Mouse (Mus musculus) colon, adult 2 months (tissue): ENCODE data around the gene Syt7. TPM values are rescaled to one million over a fixed set of nuclear protein-coding genes. Genes with fewer than 3 reads are reported as not detected.

Experiments
- polyA plus RNA-seq: library from polyadenylated mRNA; depleted of rRNA; stranded (reverse); fragments of >200 nt; gene quantifications from 2 replicates; pipeline ENCODE4 v1.2.3, GENCODE M21; 2012; rRNA removed

The Syt7 gene
- polyA plus RNA-seq, result 25.4 and 29.9 TPM in 2 replicates

GRCm38 (mm10) chr19:10388615-10389313 is at the start of gene Syt7:
TSS of gene Syt7 (plus strand) at chr19:10389090.

GRCm38 (mm10) chr19:10456752-10457483 is 68.0 kb downstream of the Syt7 start, which contains the start of gene Lrrc10b:
TSS of gene Lrrc10b (minus strand) at chr19:10457473.

DNA sequence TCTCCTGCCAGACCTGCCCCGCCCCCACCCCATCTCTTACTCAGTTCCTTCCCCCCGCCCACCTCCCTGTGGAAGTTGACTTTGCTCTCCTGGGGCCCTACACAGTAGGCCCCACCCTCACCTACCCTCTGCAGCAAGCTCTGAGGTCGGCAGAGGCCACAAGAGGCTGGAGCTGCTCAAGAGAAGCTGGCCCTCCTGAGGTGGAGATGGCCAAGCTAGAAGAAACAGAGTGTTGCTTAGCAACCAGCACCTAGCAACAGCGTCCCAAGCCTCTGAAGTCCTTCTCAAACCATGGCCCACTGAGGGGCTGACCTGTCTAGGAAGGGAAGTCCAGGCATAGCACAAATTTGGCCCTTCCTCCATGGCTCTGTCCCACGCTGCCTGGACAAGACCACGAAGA is 93.8 kb downstream of the Syt7 start, which contains the start of gene Ppp1r32:
TSS of gene Ppp1r32 (minus strand) at position 226 of the 400 bp plus-strand sequence.

Other genes starting within 250 kb of the Syt7 start
- 16.3 and 17.7 TPM in 2 replicates for gene Fads1, start 206.2 kb upstream of the Syt7 start, polyA plus RNA-seq
- 107 and 109 TPM in 2 replicates for gene Tmem258, start 185.1 kb upstream of the Syt7 start, polyA plus RNA-seq
- gene Fen1, start 184.9 kb upstream of the Syt7 start, polyA plus RNA-seq, result 10.8 and 11.0 TPM in 2 replicates
- 2.3 TPM in 2 replicates for gene Myrf, start 148.3 kb upstream of the Syt7 start, polyA plus RNA-seq
- gene Dagla, start 84.2 kb upstream of the Syt7 start, polyA plus RNA-seq, result 24.6 and 25.1 TPM in 2 replicates
- gene Lrrc10b, start 68.4 kb downstream of the Syt7 start, polyA plus RNA-seq, result 0.98 and 1.2 TPM in 2 replicates
- 0.29 and 0.40 TPM in 2 replicates for gene Ppp1r32, start 93.8 kb downstream of the Syt7 start, polyA plus RNA-seq
- 23.7 and 26.0 TPM in 2 replicates for gene Cpsf7, start 136.2 kb downstream of the Syt7 start, polyA plus RNA-seq
- 15.4 and 15.9 TPM in 2 replicates for gene Sdhaf2, start 137.1 kb downstream of the Syt7 start, polyA plus RNA-seq
- gene Tmem216, start 167.1 kb downstream of the Syt7 start, polyA plus RNA-seq, result 9.4 and 9.7 TPM in 2 replicates
- gene Cyb561a3, start 188.1 kb downstream of the Syt7 start, polyA plus RNA-seq, result 39.9 and 52.5 TPM in 2 replicates
- gene Tmem138, start 188.3 kb downstream of the Syt7 start, polyA plus RNA-seq, result 4.5 and 6.0 TPM in 2 replicates
- 72.4 and 75.5 TPM in 2 replicates for gene Ddb1, start 216.2 kb downstream of the Syt7 start, polyA plus RNA-seq
- 14.1 and 14.2 TPM in 2 replicates for gene Tkfc, start 216.6 kb downstream of the Syt7 start, polyA plus RNA-seq
- 0.13 and 0.47 TPM in 2 replicates for gene Vwce, start 245.1 kb downstream of the Syt7 start, polyA plus RNA-seq